Mouse (Mus musculus): ENCODE measurements around the gene Wdr63.

GRCm38 (mm10) chr3:146123464-146123825 is 15.5 kb upstream of the Wdr63 start:
- TF ChIP-seq EP300 (IDR thresholded peaks at IDR 0.05; ENCODE audit: low read depth in 1 of 2, low read length in 2 of 2) (no peak), CTCF (IDR thresholded peaks at IDR 0.05 in 2 of 3, conservative IDR thresholded peaks at IDR 0.05 in 1 of 3; ENCODE audit: control insufficient read depth in 1 of 3, insufficient read depth in 1 of 3, low read depth in 2 of 3, low read length in 3 of 3, poor library complexity in 1 of 3, severe bottlenecking in 1 of 3) (no peak), MAFK (IDR thresholded peaks at IDR 0.05; ENCODE audit: borderline replicate concordance, low read depth, low read length) (no peak), USF1 (IDR thresholded peaks at IDR 0.05; ENCODE audit: low read depth, low read length) (no peak), ZMIZ1 (IDR thresholded peaks at IDR 0.05; ENCODE audit: low read depth, low read length) (no peak), POLR2A (IDR thresholded peaks at IDR 0.05; ENCODE audit: control insufficient read depth in 1 of 2, insufficient read depth in 1 of 2, low read depth in 1 of 2, low read length in 2 of 2, poor library complexity in 1 of 2) (no peak), ZKSCAN1 (IDR thresholded peaks at IDR 0.05; ENCODE audit: low read depth, low read length) (no peak), GABPA (IDR thresholded peaks at IDR 0.05; ENCODE audit: low read depth, low read length) (no peak)

Data from MEL (cell line).